ENCODE assay signal across 14 mouse cellular contexts in genomic region chr19:6542367-6543034, GRCm38 (mm10). TPM values are rescaled to one million over a fixed set of nuclear protein-coding genes. Genes with fewer than 3 reads are reported as not detected.
A peak's percentile ranks its signal among the peaks of the same experiment; 100 is the strongest.
DNase-seq lines count a peak whose midpoint lies in the region; ATAC-seq and TF ChIP-seq lines count a peak whose summit lies in the region.
"Had no signal": no experiment of that assay in that cellular context is flagged by ENCODE, and none has a peak within 500 bp of the region (broad histone marks: within the 10 kb centered on the region; RNA-seq: fewer than 3 reads in every experiment).

TSS of gene Slc22a12 (minus strand) at chr19:6543032.

- peak within 1 kb of the TSS; percentile 40; the same call in 1 of the 2 replicates for H3K27ac ChIP-seq in forebrain, embryonic 10.5 days
- H3K27ac ChIP-seq in forebrain, embryonic 16.5 days (ENCODE audit: low read length): no peak within 1 kb of the TSS
- no peak within 1 kb of the TSS for H3K27ac ChIP-seq in testis, adult 2 months (ENCODE audit: control insufficient read depth, insufficient read depth, low read depth, low read length)
- H3K27ac ChIP-seq in stomach, postnatal 0 days (replicated peaks): no peak within 1 kb of the TSS

- H3K4me1 ChIP-seq in forebrain, embryonic 10.5 days: peaks cover 16% of the 10 kb centered on the region
- no peaks in the 10 kb centered on the region for H3K4me1 ChIP-seq in forebrain, embryonic 16.5 days (replicated peaks; ENCODE audit: control insufficient read depth, insufficient read depth, low read length)
- H3K4me1 ChIP-seq in testis, adult 2 months (ENCODE audit: control insufficient read depth, insufficient read depth, low read length): no peaks in the 10 kb centered on the region; the same call in 1 of the 2 replicates
- no peaks in the 10 kb centered on the region for H3K4me1 ChIP-seq in stomach, postnatal 0 days (replicated peaks; ENCODE audit: control insufficient read depth, insufficient read depth)
- H3K4me1 ChIP-seq: heart, embryonic 12.5 days had no signal

- H3K4me3 ChIP-seq in forebrain, embryonic 10.5 days: no peak within 1 kb of the TSS
- H3K4me3 ChIP-seq in forebrain, embryonic 16.5 days (replicated peaks; ENCODE audit: low read length): no peak within 1 kb of the TSS
- H3K4me3 ChIP-seq in testis, adult 2 months (ENCODE audit: control insufficient read depth, low read depth, low read length): peak within 1 kb of the TSS; percentile 10; the same call in 1 of the 2 replicates
- H3K4me3 ChIP-seq in stomach, postnatal 0 days (ENCODE audit: low read depth, low read length): no peak within 1 kb of the TSS
- H3K4me3 ChIP-seq: heart, embryonic 12.5 days had no signal

- WGBS in forebrain, embryonic 10.5 days: 91% methylated on average over 16 of the region's 16 CpGs
- WGBS in forebrain, embryonic 16.5 days: 89% methylated on average over 16 of the region's 16 CpGs
- 88% methylated on average over 16 of the region's 16 CpGs for WGBS in stomach, postnatal 0 days

- TF ChIP-seq CTCF in testis, adult 2 months (IDR thresholded peaks at IDR 0.05; ENCODE audit: control insufficient read depth, insufficient read depth, insufficient replicate concordance, low read depth, low read length): no peak
- no peak for TF ChIP-seq CTCF in stomach, postnatal 0 days (IDR thresholded peaks at IDR 0.05; ENCODE audit: low read depth)

- no peak for ATAC-seq in forebrain, embryonic 16.5 days
- 0 out of 2 replicates have a peak, but pooled peaks have one; percentile 16 for ATAC-seq in stomach, postnatal 0 days (ENCODE audit: low FRiP score, low TSS enrichment)
- ATAC-seq: activated CD4-positive, CD25-positive, alpha-beta regulatory T cell, adult 4 months had no signal

- H3K4me2 ChIP-seq in forebrain, embryonic 16.5 days (ENCODE audit: low read length): no peak within 1 kb of the TSS
- H3K4me2 ChIP-seq in stomach, postnatal 0 days (replicated peaks; ENCODE audit: low read depth): no peak within 1 kb of the TSS
- H3K4me2 ChIP-seq: heart, embryonic 12.5 days; lung, embryonic 14.5 days had no signal

- TF ChIP-seq EP300 in stomach, postnatal 0 days (optimal IDR thresholded peaks at IDR 0.05): no peak

- H3K27me3 ChIP-seq in forebrain, embryonic 10.5 days (ENCODE audit: poor library complexity, severe bottlenecking): no peaks in the 10 kb centered on the region
- H3K27me3 ChIP-seq in forebrain, embryonic 16.5 days (replicated peaks; ENCODE audit: control insufficient read depth, insufficient read depth, low read length): no peaks in the 10 kb centered on the region
- no peaks in the 10 kb centered on the region for H3K27me3 ChIP-seq in testis, adult 2 months (ENCODE audit: control insufficient read depth, insufficient read depth, low read length)
- H3K27me3 ChIP-seq in stomach, postnatal 0 days (ENCODE audit: control insufficient read depth, insufficient read depth, low read length): no peaks in the 10 kb centered on the region

- H3K9me3 ChIP-seq in forebrain, embryonic 10.5 days: peaks cover 4% of the 10 kb centered on the region; the same call in 1 of the 2 replicates
- H3K9me3 ChIP-seq in forebrain, embryonic 16.5 days (ENCODE audit: control insufficient read depth, low read length): no peaks in the 10 kb centered on the region
- no peaks in the 10 kb centered on the region for H3K9me3 ChIP-seq in stomach, postnatal 0 days (ENCODE audit: control insufficient read depth, low read length)
- H3K9me3 ChIP-seq: heart, embryonic 12.5 days had no signal

- no peak within 1 kb of the TSS for H3K9ac ChIP-seq in forebrain, embryonic 16.5 days (replicated peaks; ENCODE audit: low read depth, low read length)
- no peak within 1 kb of the TSS for H3K9ac ChIP-seq in stomach, postnatal 0 days (ENCODE audit: low read length)
- H3K9ac ChIP-seq: heart, embryonic 12.5 days; lung, embryonic 14.5 days had no signal

- TF ChIP-seq POLR2A in testis, adult 2 months (IDR thresholded peaks at IDR 0.05; ENCODE audit: control insufficient read depth, low read depth, low read length): no peak

- H3K36me3 ChIP-seq in forebrain, embryonic 10.5 days (replicated peaks): no peaks in the 10 kb centered on the region
- H3K36me3 ChIP-seq in forebrain, embryonic 16.5 days (ENCODE audit: control insufficient read depth, insufficient read depth): no peaks in the 10 kb centered on the region
- H3K36me3 ChIP-seq in testis, adult 2 months (ENCODE audit: control insufficient read depth, insufficient read depth, low read length): no peaks in the 10 kb centered on the region
- H3K36me3 ChIP-seq in stomach, postnatal 0 days (ENCODE audit: control insufficient read depth, insufficient read depth, low read length): no peaks in the 10 kb centered on the region
- H3K36me3 ChIP-seq: heart, embryonic 12.5 days had no signal

- DNase-seq in forebrain, embryonic 10.5 days (ENCODE audit: extremely low spot score, low spot score): no peak
- DNase-seq in kidney, adult 9 months: peak; percentile 54
- no peak for DNase-seq in kidney, adult 11 months
- DNase-seq in testis, postnatal 14 days (ENCODE audit: low spot score): no peak
- DNase-seq in stomach, postnatal 0 days (ENCODE audit: low spot score): no peak
- DNase-seq in urinary bladder, adult 2 months (ENCODE audit: low spot score): no peak
- DNase-seq: gastrocnemius, postnatal 25 days; liver; lung, embryonic 14.5 days had no signal

RNA-seq across cellular contexts. Expression of gene Slc22a12, which starts in this region (rescaled TPM):
- not detected in 2 replicates for polyA plus RNA-seq in forebrain, embryonic 10.5 days (2016; fragmentation: Nextera tagmentation; extraction: Ambion mirVana)
- polyA plus RNA-seq in forebrain, embryonic 16.5 days (2015; fragmentation: Nextera tagmentation; extraction: Ambion mirVana): not detected in 2 replicates
- polyA plus RNA-seq in testis, adult 2 months (2012; rRNA removed): 6.9 and 7.3 TPM in 2 replicates
- polyA plus RNA-seq in stomach, postnatal 0 days (2015; fragmentation: Nextera tagmentation; extraction: Ambion mirVana): not detected in 2 replicates
- polyA plus RNA-seq in urinary bladder, adult 2 months (2012; rRNA removed): not detected in 2 replicates
- polyA plus RNA-seq: activated CD4-positive, CD25-positive, alpha-beta regulatory T cell, adult 4 months; brain, embryonic 14.5 days; heart, embryonic 12.5 days; lung, embryonic 14.5 days had no signal

Comparison
In these comparisons a context has a peak if more than half of its experiments do, and no peak if none do; other contexts are left out.
1. Peak in ATAC-seq in stomach, postnatal 0 days; RNA of the gene not detected or under 1 TPM.